ENCODE assay signal across 9 mouse cellular contexts in the genomic region with DNA sequence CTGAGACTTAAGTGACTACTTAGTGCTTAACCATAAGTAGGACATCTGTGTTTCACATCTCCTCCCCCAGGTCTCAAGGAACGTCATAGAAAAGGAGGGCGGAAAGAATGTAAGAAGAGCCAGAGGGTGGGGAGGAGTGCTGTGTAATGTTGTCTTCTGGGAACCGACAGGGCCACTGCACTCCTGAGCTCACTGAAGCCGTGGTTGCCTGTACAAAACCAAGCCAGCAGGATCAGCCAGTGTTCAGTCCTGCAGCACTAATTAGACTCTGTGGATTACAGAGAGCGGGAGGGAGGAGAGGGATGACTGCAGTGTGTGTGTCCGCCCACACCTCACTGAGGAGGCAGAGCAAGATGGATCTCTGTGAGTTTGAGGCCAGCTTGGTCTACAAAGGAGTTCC. TPM values are rescaled to one million over a fixed set of nuclear protein-coding genes. Genes with fewer than 3 reads are reported as not detected.
DNase-seq lines count a peak whose midpoint lies in the region; ATAC-seq and TF ChIP-seq lines count a peak whose summit lies in the region.
"Had no signal": no experiment of that assay in that cellular context is flagged by ENCODE, and none has a peak within 500 bp of the region (broad histone marks: within the 10 kb centered on the region; RNA-seq: fewer than 3 reads in every experiment).

No protein-coding gene starts in this region.

- intact Hi-C loops in left cerebral cortex, postnatal 4 days (cut with DNase I) = no loop called here
- intact Hi-C loops in heart, postnatal 14 days (cut with DNase I) = no loop called here

- H3K4me2 ChIP-seq in intestine, embryonic 16.5 days (ENCODE audit: low read depth, low read length) = no peak overlapping the region
- H3K4me2 ChIP-seq in intestine, embryonic 15.5 days (replicated peaks) = no peak overlapping the region
- no peak overlapping the region for H3K4me2 ChIP-seq in forebrain, postnatal 0 days (ENCODE audit: low read depth)
- H3K4me2 ChIP-seq in lung, postnatal 0 days (replicated peaks; ENCODE audit: low read depth, low read length) = no peak overlapping the region
- H3K4me2 ChIP-seq: lung, embryonic 14.5 days had no signal

- no peaks in the 10 kb centered on the region for H3K9me3 ChIP-seq in intestine, embryonic 16.5 days (ENCODE audit: control insufficient read depth, low read length)
- no peaks in the 10 kb centered on the region for H3K9me3 ChIP-seq in intestine, embryonic 15.5 days
- 0 out of 2 replicates have a peak, but pooled peaks cover 3% of the 10 kb centered on the region for H3K9me3 ChIP-seq in forebrain, postnatal 0 days (ENCODE audit: low read length)
- no peaks in the 10 kb centered on the region for H3K9me3 ChIP-seq in lung, postnatal 0 days (ENCODE audit: low read length)

- TF ChIP-seq CTCF in forebrain, postnatal 0 days (IDR thresholded peaks at IDR 0.05; ENCODE audit: low read depth) = no peak
- no peak for TF ChIP-seq CTCF in lung, postnatal 0 days (IDR thresholded peaks at IDR 0.05)

- H3K27ac ChIP-seq in intestine, embryonic 16.5 days (ENCODE audit: low read length) = no peak overlapping the region
- H3K27ac ChIP-seq in intestine, embryonic 15.5 days = no peak overlapping the region
- H3K27ac ChIP-seq in forebrain, postnatal 0 days (ENCODE audit: low read depth, low read length) = no peak overlapping the region
- no peak overlapping the region for H3K27ac ChIP-seq in lung, postnatal 0 days (ENCODE audit: low read length)

- WGBS in intestine, embryonic 16.5 days = 48% methylated on average over 6 of the region's 6 CpGs
- WGBS in intestine, embryonic 15.5 days = 59% methylated on average over 6 of the region's 6 CpGs
- 10% methylated on average over 6 of the region's 6 CpGs for WGBS in forebrain, postnatal 0 days
- 62% methylated on average over 6 of the region's 6 CpGs for WGBS in lung, postnatal 0 days

- H3K27me3 ChIP-seq in intestine, embryonic 16.5 days (replicated peaks; ENCODE audit: control insufficient read depth, insufficient read depth, low read length) = no peaks in the 10 kb centered on the region
- no peaks in the 10 kb centered on the region for H3K27me3 ChIP-seq in intestine, embryonic 15.5 days (replicated peaks)
- H3K27me3 ChIP-seq in forebrain, postnatal 0 days (ENCODE audit: insufficient read depth, low read length) = no peaks in the 10 kb centered on the region
- no peaks in the 10 kb centered on the region for H3K27me3 ChIP-seq in lung, postnatal 0 days (replicated peaks; ENCODE audit: insufficient read depth, low read length)

- DNase-seq in cerebellum, adult 11 months = peak; percentile 53
- no peak for DNase-seq in forebrain, postnatal 0 days
- DNase-seq in left cerebral cortex, postnatal 4 days = peak; percentile 31
- DNase-seq in adrenal gland, adult 18-20 months (ENCODE audit: low spot score in 2 of 2) = no peak
- no peak for DNase-seq in lung, postnatal 0 days (ENCODE audit: low spot score)
- no peak for DNase-seq in heart, postnatal 14 days
- DNase-seq: lung, embryonic 14.5 days had no signal

- H3K9ac ChIP-seq in intestine, embryonic 16.5 days (ENCODE audit: low read depth, low read length) = no peak overlapping the region
- H3K9ac ChIP-seq in intestine, embryonic 15.5 days = no peak overlapping the region
- no peak overlapping the region for H3K9ac ChIP-seq in forebrain, postnatal 0 days
- no peak overlapping the region for H3K9ac ChIP-seq in lung, postnatal 0 days (replicated peaks; ENCODE audit: low read depth)
- H3K9ac ChIP-seq: lung, embryonic 14.5 days had no signal

- TF ChIP-seq EP300 in lung, postnatal 0 days (IDR thresholded peaks at IDR 0.05) = no peak

- peak; percentile 36; the same call in 1 of the 2 replicates for ATAC-seq in intestine, embryonic 16.5 days
- no peak for ATAC-seq in intestine, embryonic 15.5 days
- peak; percentile 50; the same call in 1 of the 2 replicates for ATAC-seq in forebrain, postnatal 0 days
- no peak for ATAC-seq in lung, postnatal 0 days

- no peak overlapping the region for H3K4me3 ChIP-seq in intestine, embryonic 16.5 days (ENCODE audit: low read length)
- no peak overlapping the region for H3K4me3 ChIP-seq in intestine, embryonic 15.5 days (replicated peaks)
- no peak overlapping the region for H3K4me3 ChIP-seq in forebrain, postnatal 0 days (ENCODE audit: low read depth, low read length)
- H3K4me3 ChIP-seq in lung, postnatal 0 days (ENCODE audit: low read depth, low read length) = no peak overlapping the region

- H3K36me3 ChIP-seq in intestine, embryonic 16.5 days (ENCODE audit: control insufficient read depth, insufficient read depth, low read length) = no peaks in the 10 kb centered on the region
- H3K36me3 ChIP-seq in intestine, embryonic 15.5 days = no peaks in the 10 kb centered on the region
- no peaks in the 10 kb centered on the region for H3K36me3 ChIP-seq in forebrain, postnatal 0 days (ENCODE audit: insufficient read depth)
- no peaks in the 10 kb centered on the region for H3K36me3 ChIP-seq in lung, postnatal 0 days (ENCODE audit: insufficient read depth, low read length)

- H3K4me1 ChIP-seq in intestine, embryonic 16.5 days (ENCODE audit: control insufficient read depth, insufficient read depth, low read length) = peaks cover 7% of the 10 kb centered on the region; the same call in 1 of the 2 replicates
- H3K4me1 ChIP-seq in intestine, embryonic 15.5 days (replicated peaks) = 0 out of 2 replicates have a peak, but pooled peaks cover 2% of the 10 kb centered on the region
- H3K4me1 ChIP-seq in forebrain, postnatal 0 days (ENCODE audit: insufficient read depth) = peaks cover 2% of the 10 kb centered on the region; the same call in 1 of the 2 replicates
- H3K4me1 ChIP-seq in lung, postnatal 0 days (ENCODE audit: insufficient read depth, low read depth, low read length) = peaks cover 3% of the 10 kb centered on the region; the same call in 1 of the 2 replicates

RNA-seq across cellular contexts. Expression of a gene that starts 13.5 kb away (rescaled TPM):
- 3.1 and 3.8 TPM in 2 replicates for polyA plus RNA-seq in intestine, embryonic 16.5 days (2015; fragmentation: Nextera tagmentation; extraction: Ambion mirVana)
- 4.0 and 4.2 TPM in 2 replicates for polyA plus RNA-seq in intestine, embryonic 15.5 days (2015; fragmentation: Nextera tagmentation; extraction: Ambion mirVana)
- total RNA-seq in forebrain, postnatal 0 days (2014; rRNA removed) = 14.6 and 18.4 TPM in 2 replicates
- 2.4 and 3.6 TPM in 2 replicates for polyA plus RNA-seq in forebrain, postnatal 0 days (2015; fragmentation: Nextera tagmentation; extraction: Ambion mirVana)
- 10 to 100 TPM; 15.6 to 15.8 TPM for total RNA-seq in left cerebral cortex, postnatal 4 days (2021)
- total RNA-seq in adrenal gland, adult 18-20 months (2021) = 10 to 100 TPM; 20.0 to 33.7 TPM
- polyA plus RNA-seq in lung, postnatal 0 days (2015; fragmentation: Nextera tagmentation; extraction: Ambion mirVana) = 3.4 and 3.5 TPM in 2 replicates
- total RNA-seq in heart, postnatal 14 days (2021) = 1 to 10 TPM; 8.1 to 8.6 TPM

Comparison
In these comparisons a context has a peak if more than half of its experiments do, and no peak if none do; other contexts are left out.
1. ATAC-seq: peak in intestine, embryonic 16.5 days (single experiment) and forebrain, postnatal 0 days (single experiment); none in intestine, embryonic 15.5 days (single experiment) and lung, postnatal 0 days (single experiment).
2. DNase-seq: peak in cerebellum, adult 11 months (single experiment) and left cerebral cortex, postnatal 4 days (single experiment); none in forebrain, postnatal 0 days (single experiment), adrenal gland, adult 18-20 months (0 of 2), lung, postnatal 0 days (single experiment) and heart, postnatal 14 days (0 of 2).